Mouse (Mus musculus) CD4-positive, CD25-positive, alpha-beta regulatory T cell, adult 4 months (primary cell): ENCODE data around the gene Itm2b. TPM values are rescaled to one million over a fixed set of nuclear protein-coding genes. Genes with fewer than 3 reads are reported as not detected.

Source experiments
- ATAC-seq: one replicate; pipeline ENCODE4 v1.8.0; 2017
- polyA plus RNA-seq, 2 experiments: library from polyadenylated mRNA; unstranded; fragments of 100-300 nt; shearing (Covaris generic); gene quantifications; one replicate each; pipeline ENCODE4 v1.2.1; 2017

Gene Itm2b
- polyA plus RNA-seq, 2 experiments from 2014 or later = 926 to 1,094 TPM

DNA sequence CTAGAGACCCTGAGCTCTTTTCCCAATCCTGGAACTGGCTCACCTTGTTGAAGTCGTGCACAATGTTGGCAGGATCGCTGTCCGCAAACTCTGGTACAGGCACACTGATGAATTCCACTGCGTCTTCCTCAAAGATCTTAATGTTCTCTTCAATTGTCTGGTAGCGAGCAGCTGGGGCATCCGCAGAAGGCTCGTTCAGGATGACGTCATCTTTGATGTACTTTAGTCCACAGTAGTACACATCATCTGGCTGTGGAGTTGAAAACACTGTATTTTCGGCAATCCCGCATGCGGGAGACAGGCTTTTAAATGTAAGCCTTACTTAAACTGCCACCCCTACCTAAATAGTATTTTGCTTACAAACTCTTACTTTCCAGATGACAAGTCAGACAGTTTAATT, 18.8 kb downstream of the Itm2b start:
- ATAC-seq = no peak

DNA sequence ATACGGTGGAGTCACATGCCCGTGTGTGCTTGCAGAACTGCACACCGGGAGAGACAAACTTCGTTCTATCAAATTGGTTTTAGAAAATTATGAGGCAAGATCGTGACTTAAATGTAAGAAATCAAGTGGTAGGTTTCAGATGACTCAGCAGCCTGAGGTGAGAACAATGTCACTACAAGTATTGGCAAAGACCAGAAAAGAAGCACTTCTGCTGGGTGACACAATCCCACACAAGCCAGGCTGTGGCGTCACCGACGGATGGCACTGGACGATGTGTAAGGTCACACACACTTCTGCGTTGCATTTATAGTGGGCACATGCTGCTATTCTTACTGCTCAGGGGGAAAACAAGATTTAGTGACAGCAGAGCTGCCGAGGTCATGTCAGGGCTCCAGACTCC, 21.3 kb downstream of the Itm2b start:
- no peak for ATAC-seq

DNA sequence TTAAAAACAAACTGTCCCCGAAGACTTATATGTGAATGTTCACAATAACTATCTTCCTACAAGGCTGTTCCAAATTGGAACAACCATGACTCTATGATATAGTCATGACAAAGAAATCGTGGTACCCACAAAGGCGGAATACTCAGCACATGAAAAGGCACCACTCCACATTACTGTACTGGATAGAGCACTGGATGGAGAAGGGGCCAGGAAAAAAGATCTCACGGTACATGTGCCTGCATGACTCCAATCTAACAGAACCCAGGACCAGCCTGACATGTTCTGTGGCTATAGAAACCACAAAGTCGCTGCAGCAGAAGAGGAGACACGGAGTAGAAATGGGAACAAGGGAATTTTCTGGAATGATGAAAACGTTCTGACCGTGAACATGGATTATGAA, 30.4 kb downstream of the Itm2b start:
- ATAC-seq = no peak

GRCm38 (mm10) chr14:73351118-73351517, 34.0 kb downstream of the Itm2b start:
- ATAC-seq = no peak

- ATAC-seq = peak; percentile 22
Measured at GRCm38 (mm10) chr14:73350029-73350428, 35.1 kb downstream of the Itm2b start.

DNA sequence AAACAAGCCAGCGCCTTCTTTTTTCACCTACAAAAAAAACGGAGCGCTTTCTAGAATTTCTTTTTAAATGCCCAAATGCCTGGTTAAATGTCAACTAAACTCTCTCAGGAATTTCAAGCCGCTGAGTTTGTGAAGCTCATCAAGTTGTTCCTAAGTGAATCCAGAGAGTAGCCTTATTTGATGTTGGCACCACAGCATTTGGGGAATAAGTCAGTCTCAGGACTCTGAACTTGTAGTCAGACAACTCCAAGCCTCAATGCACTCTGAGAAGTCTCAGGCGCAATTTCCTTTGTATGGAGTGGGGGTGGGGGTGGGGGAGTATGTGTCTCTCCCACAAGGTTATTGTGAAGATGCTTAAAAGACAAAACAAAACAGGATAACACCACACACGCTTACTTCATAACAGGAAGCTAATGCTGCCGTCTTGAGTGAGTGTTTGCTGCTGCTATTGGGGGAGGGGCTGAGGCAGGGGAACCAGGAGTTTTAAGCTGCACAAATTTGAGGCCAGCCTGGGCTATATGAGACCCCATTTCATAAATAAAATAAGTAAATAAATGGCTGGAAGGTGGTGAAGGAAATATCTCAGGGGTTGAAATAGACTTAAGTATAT, 35.9 kb downstream of the Itm2b start:
- ATAC-seq = peak; percentile 77

DNA sequence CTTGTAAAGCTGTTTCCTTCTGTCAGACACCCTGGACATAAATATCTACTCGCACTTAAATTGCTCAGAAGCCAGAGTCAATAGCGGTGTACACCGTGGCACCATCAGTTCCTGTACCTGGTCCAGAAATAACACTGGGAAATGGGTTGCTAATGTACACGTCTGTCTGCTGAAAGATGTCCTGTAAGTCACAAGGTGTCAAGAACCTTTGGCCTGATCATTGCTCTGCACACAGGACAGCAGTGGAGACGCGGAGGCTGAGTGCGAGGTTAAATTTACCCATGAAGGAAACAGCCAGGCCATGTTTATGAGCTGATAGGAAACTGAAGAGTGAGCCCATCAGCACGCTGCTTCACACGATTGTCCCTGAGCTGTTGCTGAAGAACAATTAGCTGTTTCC, 37.8 kb downstream of the Itm2b start:
- no peak for ATAC-seq

- ATAC-seq = no peak
Measured at GRCm38 (mm10) chr14:73345614-73346013, 39.5 kb downstream of the Itm2b start.

- peak; percentile 44 for ATAC-seq
Measured at GRCm38 (mm10) chr14:73340051-73340755, 44.9 kb downstream of the Itm2b start.

- ATAC-seq = no peak
Measured at GRCm38 (mm10) chr14:73339615-73340014, 45.5 kb downstream of the Itm2b start.

DNA sequence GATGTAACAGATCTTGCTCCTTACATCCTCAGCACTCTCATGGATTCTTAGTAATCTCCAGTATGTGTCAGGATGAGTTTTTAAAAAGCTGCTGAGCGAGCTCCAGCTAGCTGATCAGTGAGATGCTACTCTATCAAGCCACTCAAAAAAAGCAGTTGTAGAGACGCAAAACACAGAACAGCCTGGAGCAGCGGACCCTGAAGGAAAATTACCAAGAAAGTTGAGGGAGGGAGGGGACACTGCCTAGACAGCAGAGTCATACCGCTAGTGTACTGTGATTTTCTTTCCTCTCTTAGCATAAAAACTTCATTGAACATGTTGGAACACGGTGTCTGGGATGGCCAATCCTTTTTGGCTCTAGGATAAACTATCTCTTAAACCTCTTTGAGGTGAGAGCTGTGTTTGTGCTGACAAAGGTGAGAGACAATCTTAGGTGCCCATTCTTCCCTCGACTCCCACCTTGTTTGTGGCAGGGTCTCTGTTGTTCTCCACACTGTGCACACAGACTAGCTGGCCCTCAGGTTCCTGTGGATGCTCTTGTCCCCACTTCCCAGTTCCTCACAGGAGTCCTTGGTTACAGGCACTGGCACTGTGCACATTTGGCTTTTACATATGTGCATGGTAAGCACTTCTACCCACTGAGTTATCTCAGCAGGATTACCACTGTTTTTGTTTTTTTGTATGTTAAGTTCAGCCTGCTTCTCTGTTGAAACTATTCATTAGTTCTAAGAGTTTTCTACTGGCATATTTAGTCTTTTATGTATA, 48.6 kb downstream of the Itm2b start:
- no peak for ATAC-seq

- peak; percentile 59 for ATAC-seq
Measured at GRCm38 (mm10) chr14:73334926-73335805, 49.9 kb downstream of the Itm2b start.

- peak; percentile 58 for ATAC-seq
Measured at GRCm38 (mm10) chr14:73333880-73334279, 51.2 kb downstream of the Itm2b start.

DNA sequence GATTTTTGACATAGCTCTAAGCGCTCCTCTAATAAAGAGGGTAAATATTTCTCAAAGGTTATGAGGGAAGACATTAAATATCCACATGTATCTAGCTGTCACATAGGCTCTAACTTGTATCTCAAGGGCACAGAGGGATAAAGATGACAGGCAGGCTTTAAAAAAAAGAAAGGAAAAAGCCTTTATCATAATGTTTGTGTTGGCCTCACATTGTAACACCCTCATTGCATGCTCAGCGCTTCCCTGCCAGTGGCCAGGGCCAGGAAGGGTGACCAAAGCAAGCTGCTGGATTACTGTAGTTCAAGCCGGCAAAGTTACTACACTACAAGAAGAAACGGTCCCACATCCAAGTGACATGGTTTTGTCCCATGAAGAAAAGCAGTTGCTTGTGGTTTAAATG, 53.7 kb downstream of the Itm2b start:
- ATAC-seq = no peak

DNA sequence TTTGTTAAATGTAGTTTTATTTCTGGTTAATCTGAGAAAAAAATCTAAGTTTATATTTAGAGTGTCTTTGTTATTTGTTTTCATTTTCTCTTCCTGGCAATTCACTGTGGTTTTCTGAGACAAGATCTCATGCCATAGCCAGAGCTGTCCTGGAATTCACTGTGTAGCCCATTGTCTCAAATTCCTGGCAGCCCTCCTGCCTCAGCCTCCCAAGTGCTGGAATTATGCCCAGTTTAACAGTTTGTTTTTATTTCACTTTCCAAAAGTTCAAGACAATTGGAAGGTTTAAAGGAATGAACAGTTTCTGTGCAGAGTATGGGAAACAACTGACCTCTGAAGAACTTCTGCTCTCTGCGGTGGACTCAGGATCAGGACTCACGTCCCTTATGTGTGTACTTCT, 55.2 kb downstream of the Itm2b start:
- no peak for ATAC-seq

GRCm38 (mm10) chr14:73326511-73326910, 58.6 kb downstream of the Itm2b start:
- ATAC-seq = peak; percentile 37

- ATAC-seq = peak; percentile 62
Measured at GRCm38 (mm10) chr14:73325456-73326381, 59.4 kb downstream of the Itm2b start, which contains the start of gene Rb1. Gene Rb1, minus strand, starts transcription at chr14:73325822.

GRCm38 (mm10) chr14:73324634-73325455, 60.2 kb downstream of the Itm2b start:
- peak; percentile 35 for ATAC-seq

DNA sequence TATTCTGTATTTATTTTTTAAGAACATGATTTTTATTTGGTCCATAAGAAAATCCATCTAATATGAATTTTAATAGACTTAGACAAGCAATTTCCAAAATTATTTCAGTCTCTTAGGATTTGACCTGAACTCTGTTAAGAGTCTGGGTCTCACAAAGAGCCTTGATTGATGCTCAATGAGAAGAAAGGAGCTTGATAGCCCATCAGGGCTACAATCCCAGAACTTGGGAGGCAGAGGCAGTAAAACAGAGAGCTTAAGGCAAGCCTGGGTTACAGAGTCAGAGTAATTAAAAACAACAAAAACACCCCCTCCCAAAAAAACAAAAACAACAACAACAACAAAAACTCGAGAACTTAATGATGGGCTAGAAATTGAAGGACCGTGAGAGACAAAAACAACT, 61.1 kb downstream of the Itm2b start:
- ATAC-seq = no peak

GRCm38 (mm10) chr14:73322142-73322541, 62.9 kb downstream of the Itm2b start:
- ATAC-seq = no peak

- ATAC-seq = no peak
Measured at GRCm38 (mm10) chr14:73316933-73317332, 68.2 kb downstream of the Itm2b start.
